Mouse (Mus musculus): Measurements from ENCODE around the gene 2310034G01Rik. TPM values are rescaled to one million over a fixed set of nuclear protein-coding genes. Genes with fewer than 3 reads are reported as not detected.
A peak's percentile ranks its signal among the peaks of the same experiment; 100 is the strongest.

The 2310034G01Rik gene
- polyA plus RNA-seq, 1 experiment from 2014 or later = 1.8 TPM

DNA sequence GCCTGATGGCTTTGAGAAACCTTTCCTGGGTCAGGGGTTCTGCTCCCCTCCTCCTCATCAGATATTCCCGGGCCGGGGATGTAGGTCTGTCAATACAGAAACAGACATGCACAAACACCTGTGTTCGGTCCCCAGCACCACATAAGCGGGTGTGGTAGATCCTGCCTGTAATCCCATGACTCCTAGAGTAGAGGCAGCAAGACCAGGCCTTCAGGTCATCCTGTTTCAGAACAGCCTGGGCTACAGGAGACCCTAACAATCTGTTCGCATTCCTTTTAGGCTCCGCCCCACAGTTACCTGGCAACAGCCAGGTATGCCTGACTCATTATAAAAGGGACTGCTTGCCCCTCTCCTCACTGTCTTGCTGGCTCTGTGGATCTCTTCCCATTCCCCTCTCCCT, 552 bp downstream of the 2310034G01Rik start:
- ATAC-seq (ENCODE audit: low FRiP score) = no peak
- H3K4me2 ChIP-seq = peak overlapping the region; percentile 90
- peak overlapping the region; percentile 62 for H3K4me3 ChIP-seq (replicated peaks)
- peaks cover 15% of the 10 kb centered on the region for H3K4me1 ChIP-seq
- H3K9me3 ChIP-seq = no peaks in the 10 kb centered on the region
- 30% methylated on average over 6 of the region's 6 CpGs for WGBS
- no peaks in the 10 kb centered on the region for H3K36me3 ChIP-seq (replicated peaks)
- H3K27ac ChIP-seq = no peak overlapping the region
- peak overlapping the region; percentile 80 for H3K9ac ChIP-seq
- H3K27me3 ChIP-seq = peaks cover 56% of the 10 kb centered on the region

DNA sequence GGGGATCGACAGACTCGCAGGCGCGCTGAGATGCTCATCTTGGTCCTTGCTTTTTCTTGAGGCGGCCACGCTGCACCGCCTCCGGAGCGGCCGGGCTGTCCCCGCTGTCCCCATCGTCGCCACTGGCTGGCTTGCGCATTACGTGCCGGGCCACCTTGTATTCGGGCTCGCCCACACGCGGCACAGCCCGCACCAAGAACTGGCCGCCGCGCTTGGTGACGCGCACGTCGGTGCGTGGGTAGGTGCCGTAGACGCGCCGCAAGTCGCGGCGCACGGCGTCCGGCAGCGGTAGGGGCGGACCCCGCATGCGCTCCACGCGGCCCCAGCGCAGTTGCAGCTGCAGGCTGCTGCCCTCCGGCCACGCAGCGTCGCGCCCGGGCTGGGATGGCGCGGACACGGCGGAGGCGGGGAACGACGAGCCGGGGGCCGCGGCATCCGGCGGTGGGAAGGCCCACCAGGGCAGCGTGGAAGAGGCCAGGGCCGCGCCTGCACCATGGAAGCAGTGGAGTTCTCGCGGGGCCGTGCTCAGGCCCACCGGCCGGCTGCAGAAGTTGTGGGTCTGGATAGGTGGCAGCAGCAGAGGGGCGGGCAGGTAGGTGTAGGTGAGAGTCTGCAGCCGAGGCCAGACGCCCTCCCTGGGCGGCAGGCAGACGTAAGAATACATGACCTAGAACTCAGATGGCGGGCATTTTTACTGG, 1.2 kb downstream of the 2310034G01Rik start:
- Histone ChIP-seq H3K36me3 (replicated peaks) (no peaks in the 10 kb centered on the region), H3K4me2 (peak overlapping the region; percentile 90), H3K9ac (peak overlapping the region; percentile 80), H3K27me3 (peaks cover 59% of the 10 kb centered on the region), H3K27ac (peak overlapping the region; percentile 65), H3K9me3 (no peaks in the 10 kb centered on the region), H3K4me3 (replicated peaks) (peak overlapping the region; percentile 62), H3K4me1 (peaks cover 15% of the 10 kb centered on the region)
- WGBS = under 1% methylated on average over 78 of the region's 78 CpGs
- peak; percentile 89 for ATAC-seq (ENCODE audit: low FRiP score)

GRCm38 (mm10) chr19:46347936-46348668, 2.0 kb downstream of the 2310034G01Rik start:
- Histone ChIP-seq H3K27me3 (peaks cover 63% of the 10 kb centered on the region), H3K4me2 (peak overlapping the region; percentile 90), H3K9me3 (no peaks in the 10 kb centered on the region), H3K9ac (peak overlapping the region; percentile 80), H3K4me3 (replicated peaks) (peak overlapping the region; percentile 62), H3K27ac (peak overlapping the region; percentile 65), H3K36me3 (replicated peaks) (no peaks in the 10 kb centered on the region), H3K4me1 (peaks cover 15% of the 10 kb centered on the region)
- 0 out of 2 replicates have a peak, but pooled peaks have one; percentile 3 for ATAC-seq (ENCODE audit: low FRiP score)
- WGBS = 29% methylated on average over 14 of the region's 14 CpGs

DNA sequence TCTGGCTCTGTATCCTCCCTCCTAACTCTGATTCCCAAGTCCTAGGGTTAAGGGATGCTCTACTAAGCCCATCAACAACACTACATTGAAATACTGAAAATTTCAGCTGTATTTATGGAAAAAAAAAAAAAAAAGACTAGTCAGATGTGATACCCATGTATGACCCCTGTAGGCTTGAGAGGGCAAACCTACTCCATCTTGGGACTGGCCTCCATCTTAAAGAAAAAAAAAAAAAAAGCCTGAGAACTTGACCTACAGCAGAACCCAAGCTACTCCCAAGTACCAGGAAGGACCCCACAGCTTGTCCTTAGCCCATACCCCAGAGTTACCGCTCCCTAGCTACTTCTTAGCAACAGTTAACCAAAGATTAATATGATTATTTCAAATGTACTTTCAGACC, 3.0 kb downstream of the 2310034G01Rik start:
- Histone ChIP-seq H3K27ac (no peak overlapping the region), H3K4me3 (replicated peaks) (no peak overlapping the region), H3K4me1 (peaks cover 15% of the 10 kb centered on the region), H3K9ac (no peak overlapping the region), H3K9me3 (no peaks in the 10 kb centered on the region), H3K4me2 (no peak overlapping the region), H3K27me3 (peaks cover 62% of the 10 kb centered on the region), H3K36me3 (replicated peaks) (no peaks in the 10 kb centered on the region)
- 100% methylated on average over 1 of the region's 1 CpGs for WGBS
- ATAC-seq (ENCODE audit: low FRiP score) = no peak

- Histone ChIP-seq H3K4me3 (replicated peaks) (no peak overlapping the region), H3K27me3 (peaks cover 45% of the 10 kb centered on the region), H3K9ac (no peak overlapping the region), H3K27ac (no peak overlapping the region), H3K4me2 (no peak overlapping the region), H3K36me3 (replicated peaks) (no peaks in the 10 kb centered on the region), H3K9me3 (no peaks in the 10 kb centered on the region), H3K4me1 (peaks cover 15% of the 10 kb centered on the region)
- WGBS = 29% methylated on average over 7 of the region's 7 CpGs
- no peak for ATAC-seq (ENCODE audit: low FRiP score)
These were observed 5.2 kb downstream of the 2310034G01Rik start for GRCm38 (mm10) chr19:46344710-46345419.

- Histone ChIP-seq H3K27me3 (peaks cover 13% of the 10 kb centered on the region; the same call in 1 of the 2 replicates), H3K4me1 (peaks cover 20% of the 10 kb centered on the region), H3K9me3 (no peaks in the 10 kb centered on the region), H3K9ac (no peak overlapping the region), H3K27ac (no peak overlapping the region), H3K36me3 (replicated peaks) (no peaks in the 10 kb centered on the region; the same call in 1 of the 2 replicates), H3K4me2 (no peak overlapping the region; the same call in 1 of the 2 replicates), H3K4me3 (replicated peaks) (no peak overlapping the region)
- ATAC-seq (ENCODE audit: low FRiP score) = no peak
- 79% methylated on average over 7 of the region's 7 CpGs for WGBS
These were observed 10.7 kb downstream of the 2310034G01Rik start for GRCm38 (mm10) chr19:46339287-46339971.

- Histone ChIP-seq H3K27ac (no peak overlapping the region), H3K4me3 (replicated peaks) (peak overlapping the region; percentile 49; the same call in 1 of the 2 replicates), H3K36me3 (replicated peaks) (peaks cover under 1% of the 10 kb centered on the region; the same call in 1 of the 2 replicates), H3K9me3 (no peaks in the 10 kb centered on the region), H3K9ac (no peak overlapping the region), H3K4me2 (peak overlapping the region; percentile 6; the same call in 1 of the 2 replicates), H3K27me3 (peaks cover 12% of the 10 kb centered on the region; the same call in 1 of the 2 replicates), H3K4me1 (peaks cover 20% of the 10 kb centered on the region)
- ATAC-seq (ENCODE audit: low FRiP score) = no peak
- 55% methylated on average over 6 of the region's 6 CpGs for WGBS
These were observed 11.2 kb downstream of the 2310034G01Rik start for GRCm38 (mm10) chr19:46338942-46339286.

DNA sequence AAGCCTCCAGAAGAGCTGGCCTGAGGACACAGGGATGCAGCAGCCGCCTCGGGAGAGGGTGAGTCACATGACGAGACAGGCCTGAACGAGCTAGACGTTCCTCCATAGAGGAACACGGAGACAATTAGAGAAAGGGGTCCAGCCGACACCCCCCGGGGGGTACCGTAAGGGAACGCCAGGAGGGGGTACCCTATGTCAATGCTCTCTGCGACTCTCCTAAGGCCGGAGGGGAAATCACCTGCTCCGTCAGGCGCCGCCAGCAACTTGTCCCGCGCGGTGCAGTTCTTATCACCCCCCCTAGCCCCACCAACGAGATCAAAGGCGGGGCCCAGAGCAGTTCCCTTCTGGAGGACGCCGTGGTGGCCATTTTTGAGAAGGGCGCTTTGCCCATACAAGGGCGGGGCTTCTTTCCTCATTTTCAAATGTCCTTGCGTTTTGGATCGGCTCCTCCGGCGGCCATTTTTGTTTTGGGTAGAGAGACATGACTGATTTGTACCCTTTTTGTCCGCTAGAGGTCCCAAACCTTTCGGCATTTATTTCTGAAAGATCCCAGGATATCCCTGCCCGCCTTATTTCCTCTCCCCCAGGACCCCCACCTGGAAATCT, 11.7 kb downstream of the 2310034G01Rik start, which contains the start of gene Cuedc2:
Gene Cuedc2, minus strand, starts transcription at position 372 of the 606 bp plus-strand sequence.
- Histone ChIP-seq H3K27me3 (peaks cover 8% of the 10 kb centered on the region; the same call in 1 of the 2 replicates), H3K4me3 (replicated peaks) (peak within 1 kb of the TSS; percentile 49), H3K4me2 (peak within 1 kb of the TSS; percentile 75), H3K9me3 (no peaks in the 10 kb centered on the region), H3K9ac (peak within 1 kb of the TSS; percentile 71), H3K4me1 (peaks cover 20% of the 10 kb centered on the region), H3K27ac (peak within 1 kb of the TSS; percentile 62), H3K36me3 (replicated peaks) (peaks cover 3% of the 10 kb centered on the region; the same call in 1 of the 2 replicates)
- 1% methylated on average over 31 of the region's 31 CpGs for WGBS
- peak; percentile 93 for ATAC-seq (ENCODE audit: low FRiP score)

DNA sequence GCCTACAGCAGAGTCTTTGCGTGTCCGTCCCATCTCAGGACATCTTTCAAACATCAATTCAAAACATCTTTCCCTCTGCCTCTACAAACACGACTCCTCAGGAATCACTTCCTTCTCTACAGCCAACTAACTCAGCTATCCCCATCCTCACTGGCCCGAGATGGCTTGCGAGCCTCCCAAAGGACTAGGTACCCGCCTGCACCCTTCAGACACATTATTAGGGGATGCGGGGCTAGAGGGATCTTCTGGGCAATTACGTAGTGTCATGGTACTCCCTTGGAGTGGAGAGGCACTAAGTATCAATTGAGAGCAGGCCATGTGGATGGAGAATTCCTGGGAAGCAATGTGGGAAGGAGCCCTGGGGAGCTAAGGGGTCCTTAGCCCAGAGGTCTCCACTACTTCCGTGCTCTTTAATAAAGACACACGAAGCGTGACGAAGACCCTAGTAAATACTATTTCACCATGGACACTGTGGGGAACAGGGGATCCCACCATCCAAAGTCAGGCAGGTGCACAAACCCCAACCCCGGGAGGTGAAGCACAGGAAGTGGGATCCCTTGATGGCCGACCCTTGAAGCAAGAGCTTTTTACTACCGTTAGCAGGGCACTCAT, 12.3 kb downstream of the 2310034G01Rik start:
- H3K4me1 ChIP-seq = peaks cover 23% of the 10 kb centered on the region
- peak overlapping the region; percentile 75 for H3K4me2 ChIP-seq
- peak; percentile 9; the same call in 1 of the 2 replicates for ATAC-seq (ENCODE audit: low FRiP score)
- peaks cover 4% of the 10 kb centered on the region; the same call in 1 of the 2 replicates for H3K36me3 ChIP-seq (replicated peaks)
- peak overlapping the region; percentile 62 for H3K27ac ChIP-seq
- H3K9me3 ChIP-seq = no peaks in the 10 kb centered on the region
- peak overlapping the region; percentile 49 for H3K4me3 ChIP-seq (replicated peaks)
- H3K9ac ChIP-seq = peak overlapping the region; percentile 71
- H3K27me3 ChIP-seq = peaks cover 7% of the 10 kb centered on the region; the same call in 1 of the 2 replicates
- WGBS = 36% methylated on average over 15 of the region's 15 CpGs

DNA sequence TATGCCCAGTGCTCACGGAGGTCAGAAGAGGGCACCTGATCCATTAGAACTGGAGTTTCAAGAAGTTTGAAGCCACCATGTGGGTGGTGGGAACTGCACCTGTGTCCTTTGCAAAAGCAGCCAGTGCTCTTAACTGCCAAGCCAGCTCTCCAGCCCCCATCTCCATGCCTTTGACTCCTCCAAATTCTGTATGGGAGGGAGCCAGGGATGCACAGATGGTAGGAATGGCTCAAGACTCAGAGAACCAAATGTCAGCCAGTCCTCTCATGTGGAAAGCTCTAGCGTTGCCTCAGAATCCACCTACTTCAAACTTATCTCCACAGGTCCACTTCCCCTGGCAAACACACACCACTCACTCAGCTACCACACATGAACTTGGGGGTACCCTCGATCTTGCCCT, 16.2 kb downstream of the 2310034G01Rik start:
- Histone ChIP-seq H3K4me2 (no peak overlapping the region), H3K4me3 (replicated peaks) (no peak overlapping the region), H3K36me3 (replicated peaks) (peaks cover 31% of the 10 kb centered on the region), H3K27ac (no peak overlapping the region), H3K9me3 (no peaks in the 10 kb centered on the region), H3K9ac (no peak overlapping the region), H3K4me1 (peaks cover 38% of the 10 kb centered on the region), H3K27me3 (peaks cover 5% of the 10 kb centered on the region; the same call in 1 of the 2 replicates)
- no peak for ATAC-seq (ENCODE audit: low FRiP score)
- 89% methylated on average over 3 of the region's 3 CpGs for WGBS
